Mouse (Mus musculus): ENCODE results near the gene Gm36176.
"Not testable (repeated sequence)": the region's sequence is repeated elsewhere in the genome, so short reads cannot be mapped to it uniquely, and the experiment has no call there.

Gm36176 gene

GRCm38 (mm10) chr10:77846503-77846902, at the start of gene Gm36176:
Gm36176 (plus strand) TSS chr10:77846803.
- CTCF ChIA-PET, result no interaction called here

- CTCF ChIA-PET, result no interaction called here
These were observed 48.9 kb upstream of the Gm36176 start for GRCm38 (mm10) chr10:77797677-77798076.

- CTCF ChIA-PET, result not testable (repeated sequence)
These were observed 48.3 kb upstream of the Gm36176 start for GRCm38 (mm10) chr10:77798164-77798920.

- CTCF ChIA-PET, result no interaction called here
These were observed 47.6 kb upstream of the Gm36176 start, which contains the start of gene Gm19668 for GRCm38 (mm10) chr10:77798921-77799508. Gm19668 (minus strand) TSS chr10:77799133.

GRCm38 (mm10) chr10:77804095-77804494, 42.5 kb upstream of the Gm36176 start:
- CTCF ChIA-PET, result no interaction called here

DNA sequence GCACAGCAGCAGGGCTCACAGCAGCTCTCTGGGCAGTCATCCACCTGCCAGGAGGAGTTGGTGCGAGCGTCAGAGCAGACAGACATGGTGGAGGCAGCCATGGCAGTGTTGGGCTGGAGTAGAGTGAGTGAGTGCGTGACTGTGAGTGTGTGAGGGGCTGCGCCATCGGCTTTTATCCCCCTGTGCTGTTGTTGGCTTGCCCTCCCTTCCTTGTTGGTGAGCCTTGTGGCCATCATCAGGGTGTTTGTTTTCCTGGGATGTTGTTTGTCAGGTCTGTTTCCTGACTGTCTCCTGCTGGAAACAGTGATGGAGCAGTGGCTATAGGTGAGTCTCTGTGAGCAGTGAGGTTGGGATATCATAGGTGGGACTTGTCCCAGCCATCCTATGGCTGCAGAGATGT, 34.9 kb upstream of the Gm36176 start, which contains the start of gene Gm9507:
TSS of gene Gm9507 (minus strand) at position 101 of the 400 bp plus-strand sequence.
- CTCF ChIA-PET, result no interaction called here

- CTCF ChIA-PET, result no interaction called here
These were observed 32.2 kb upstream of the Gm36176 start, which contains the start of gene Gm2696 for GRCm38 (mm10) chr10:77814382-77814781. Gm2696 (plus strand) TSS chr10:77814682.

- CTCF ChIA-PET, result no interaction called here
These were observed 31.1 kb upstream of the Gm36176 start for GRCm38 (mm10) chr10:77815514-77815913.

DNA sequence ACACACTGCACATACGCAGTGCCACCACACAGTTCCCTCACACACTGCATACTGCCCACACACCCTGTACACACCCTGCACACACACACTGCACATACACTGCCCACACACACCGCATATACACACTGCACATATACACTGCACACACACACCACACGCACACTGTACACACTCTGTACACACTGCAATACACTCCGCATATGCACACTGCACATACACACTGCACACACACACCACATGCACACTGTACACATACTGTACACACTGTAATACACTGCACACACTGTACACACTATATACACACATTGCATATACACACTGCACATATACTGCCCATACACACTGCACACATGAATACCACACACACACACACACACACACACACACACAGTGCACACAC, 28.1 kb upstream of the Gm36176 start:
- CTCF ChIA-PET, result no interaction called here

GRCm38 (mm10) chr10:77819203-77819602, 27.4 kb upstream of the Gm36176 start:
- CTCF ChIA-PET, result no interaction called here

DNA sequence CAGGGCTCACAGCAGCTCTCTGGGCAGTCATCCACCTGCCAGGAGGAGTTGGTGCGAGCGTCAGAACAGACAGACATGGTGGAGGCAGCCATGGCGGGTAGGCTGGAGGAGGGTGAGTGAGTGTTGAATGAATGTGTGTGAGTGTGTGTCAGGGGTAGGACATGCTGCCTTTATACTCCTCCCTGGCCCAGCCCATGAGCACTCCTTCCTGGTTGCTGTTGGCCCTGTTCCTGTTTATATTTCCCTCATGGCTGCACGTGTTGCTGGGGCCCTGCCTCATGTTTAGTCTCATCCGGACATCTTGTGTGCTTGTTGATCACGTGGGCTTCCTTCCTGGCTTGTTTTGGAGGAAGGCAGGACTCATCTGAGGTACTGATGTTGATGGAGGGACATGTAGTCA, 19.7 kb upstream of the Gm36176 start, which contains the start of gene Krtap10-4:
TSS of gene Krtap10-4 (minus strand) at position 145 of the 400 bp plus-strand sequence.
- CTCF ChIA-PET, result no interaction called here

GRCm38 (mm10) chr10:77835647-77836046, 11.0 kb upstream of the Gm36176 start, which contains the start of gene Krtap10-10:
Krtap10-10 (plus strand) TSS chr10:77835947.
- CTCF ChIA-PET, result no interaction called here

GRCm38 (mm10) chr10:77839006-77839405, 7.6 kb upstream of the Gm36176 start:
- CTCF ChIA-PET, result no interaction called here

- CTCF ChIA-PET, result no interaction called here
These were observed 358 bp downstream of the Gm36176 start for GRCm38 (mm10) chr10:77846961-77847360.

DNA sequence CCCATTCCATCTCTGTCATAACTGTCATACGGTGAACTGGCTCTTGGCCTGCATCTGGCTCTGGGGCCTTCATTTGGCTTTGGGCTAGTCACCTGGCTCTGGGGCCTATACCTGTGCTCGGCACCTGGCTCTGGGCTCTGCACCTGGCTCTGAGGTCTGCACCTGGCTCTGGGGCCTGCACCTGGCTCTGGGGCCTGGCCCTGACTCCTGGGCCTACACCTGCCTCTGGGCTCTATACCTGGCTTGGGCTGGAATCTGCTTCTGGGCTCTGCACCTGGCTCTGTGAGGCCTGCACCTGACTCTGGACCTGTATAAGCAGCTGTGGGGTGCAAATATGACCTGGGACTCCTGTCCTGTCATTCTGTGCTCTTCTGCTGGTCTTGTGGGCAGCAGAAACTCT, 935 bp downstream of the Gm36176 start:
- CTCF ChIA-PET, result no interaction called here

DNA sequence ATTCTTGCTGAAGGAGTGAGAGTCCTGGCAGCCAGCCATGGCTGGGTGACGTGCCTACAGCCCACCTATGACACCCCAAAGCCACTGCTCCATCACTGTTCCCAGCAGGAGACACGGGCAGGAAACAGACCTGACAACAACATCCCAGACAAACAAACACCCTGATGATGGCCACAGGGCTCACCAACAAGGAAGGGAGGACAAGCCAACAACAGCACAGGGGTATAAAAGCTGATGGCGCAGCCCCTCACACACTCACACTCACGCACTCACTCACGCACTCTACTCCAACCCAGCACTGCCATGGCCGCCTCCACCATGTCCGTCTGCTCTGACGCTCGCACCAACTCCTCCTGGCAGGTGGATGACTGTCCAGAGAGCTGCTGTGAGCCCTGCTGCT, 6.0 kb downstream of the Gm36176 start, which contains the start of gene Gm10318:
TSS of gene Gm10318 (plus strand) at position 301 of the 400 bp plus-strand sequence.
- CTCF ChIA-PET, result no interaction called here

GRCm38 (mm10) chr10:77861675-77862074, 15.1 kb downstream of the Gm36176 start, which contains the start of gene Gm3285:
Gm3285 (plus strand) TSS chr10:77861975.
- CTCF ChIA-PET, result no interaction called here

DNA sequence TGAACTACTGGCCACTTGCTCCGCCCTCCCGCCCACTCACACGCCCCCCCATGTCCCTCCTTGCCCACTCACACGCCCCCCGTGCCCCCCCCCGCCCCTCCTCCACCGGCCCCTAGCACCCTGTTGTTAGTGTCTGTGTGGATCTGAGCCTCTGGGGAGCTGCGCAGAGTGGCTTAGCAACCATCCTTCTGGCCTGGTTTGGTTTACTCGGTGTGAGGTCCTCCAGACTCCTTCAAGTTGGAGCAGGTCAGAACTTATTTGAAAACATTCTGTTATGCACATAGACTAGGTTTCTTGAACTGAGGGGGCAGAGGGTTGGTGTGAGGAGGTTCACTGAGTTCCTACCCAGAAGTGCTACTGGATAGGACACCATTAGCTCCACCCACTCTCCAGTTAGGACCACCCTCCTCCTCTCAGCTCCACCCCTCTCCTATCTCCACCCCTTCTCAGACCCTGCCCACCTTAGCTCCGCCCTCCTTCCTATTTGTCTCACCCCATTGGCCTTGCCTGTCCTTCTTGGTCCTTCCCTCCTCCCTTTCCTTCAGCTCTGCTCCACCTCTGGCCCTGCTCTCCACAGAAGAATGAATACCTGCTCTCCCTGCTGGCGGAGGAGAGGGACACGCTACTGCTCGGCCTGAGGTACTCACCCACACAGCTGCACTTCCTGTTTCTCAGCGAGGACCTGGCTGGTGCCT, 17.6 kb downstream of the Gm36176 start:
- CTCF ChIA-PET, result no interaction called here

- CTCF ChIA-PET, result no interaction called here
These were observed 18.1 kb downstream of the Gm36176 start for GRCm38 (mm10) chr10:77864762-77865143.

- CTCF ChIA-PET, result no interaction called here
These were observed 20.9 kb downstream of the Gm36176 start for GRCm38 (mm10) chr10:77867546-77867945.

DNA sequence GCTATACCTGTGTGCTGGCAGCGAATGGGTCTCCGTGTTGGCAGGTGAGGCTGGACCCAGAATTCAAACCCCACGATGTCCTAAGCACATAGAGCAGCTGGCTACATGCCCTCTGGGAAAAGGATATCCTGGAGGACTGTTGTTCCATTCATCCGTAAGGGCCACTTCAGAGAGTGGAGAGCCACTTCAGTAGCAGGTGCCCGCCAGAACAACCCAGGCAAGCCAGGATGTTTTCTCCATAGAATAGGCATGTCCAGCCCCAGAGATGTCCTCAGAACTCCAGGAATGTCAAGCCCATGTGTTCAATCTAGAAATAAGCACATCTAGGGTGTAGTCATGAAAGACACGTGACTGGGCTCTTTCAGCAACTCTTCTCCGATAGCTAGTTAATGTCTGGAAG, 23.0 kb downstream of the Gm36176 start:
- CTCF ChIA-PET, result no interaction called here

GRCm38 (mm10) chr10:77878985-77879384, 32.4 kb downstream of the Gm36176 start:
- CTCF ChIA-PET, result no interaction called here

DNA sequence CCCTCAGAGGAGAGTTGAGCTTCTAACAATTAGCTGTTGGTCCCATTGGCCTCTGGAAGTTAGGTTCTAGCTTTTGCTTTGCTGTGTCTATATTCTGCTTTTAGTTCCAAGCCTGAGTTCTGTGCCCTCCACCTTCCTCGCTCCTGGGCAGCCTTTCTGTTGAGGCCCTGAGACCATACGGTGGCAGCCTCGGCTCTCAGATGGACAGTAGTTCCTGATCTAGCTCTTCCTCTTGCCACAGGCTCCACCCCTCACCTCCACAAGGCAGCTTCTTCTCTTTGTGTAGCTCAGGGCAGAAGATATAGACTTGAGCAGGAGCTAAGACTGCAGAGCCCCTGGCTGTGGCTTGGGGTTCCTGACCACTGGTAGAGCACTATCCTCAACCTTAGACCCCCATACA, 33.7 kb downstream of the Gm36176 start:
- CTCF ChIA-PET, result interaction anchor here (0.6 kb wide), 1 partner anchor 1308 kb away, joined by 3 read pairs; no protein-coding TSS in a partner anchor

All from spleen, embryonic (tissue).